In genomic region chr9:78024823-78025222, GRCm38 (mm10) we compare ENCODE assay signal across 9 mouse cellular contexts. TPM values are rescaled to one million over a fixed set of nuclear protein-coding genes. Genes with fewer than 3 reads are reported as not detected.
DNase-seq lines count a peak whose midpoint lies in the region; ATAC-seq lines count a peak whose summit lies in the region.
"Had no signal": no experiment of that assay in that cellular context is flagged by ENCODE, and none has a peak within 500 bp of the region (broad histone marks: within the 10 kb centered on the region; RNA-seq: fewer than 3 reads in every experiment).

No protein-coding gene starts in this region.

- WGBS in embryonic facial prominence, embryonic 10.5 days, result 24% methylated on average over 3 of the region's 3 CpGs
- WGBS in hindbrain, embryonic 11.5 days, result 18% methylated on average over 3 of the region's 3 CpGs

- H3K4me3 ChIP-seq in embryonic facial prominence, embryonic 10.5 days, result no peak overlapping the region
- no peak overlapping the region for H3K4me3 ChIP-seq in hindbrain, embryonic 11.5 days (ENCODE audit: low read depth, low read length)
- H3K4me3 ChIP-seq: liver, embryonic 13.5 days had no signal

- H3K27me3 ChIP-seq in embryonic facial prominence, embryonic 10.5 days (replicated peaks; ENCODE audit: low read depth, poor library complexity, severe bottlenecking), result no peaks in the 10 kb centered on the region; the same call in 1 of the 2 replicates
- H3K27me3 ChIP-seq in hindbrain, embryonic 11.5 days (ENCODE audit: control insufficient read depth, insufficient read depth, low read length), result no peaks in the 10 kb centered on the region
- H3K27me3 ChIP-seq: liver, embryonic 13.5 days had no signal

- peak; percentile 21 for DNase-seq in gastrocnemius, adult 18-20 months (ENCODE audit: low spot score)
- DNase-seq in gastrocnemius, postnatal 25 days, result no peak
- DNase-seq in adipocyte (ENCODE audit: low spot score), result peak; percentile 59
- peak; percentile 66 for DNase-seq in embryonic facial prominence, embryonic 10.5 days (ENCODE audit: low spot score)
- DNase-seq in hindbrain, embryonic 11.5 days (ENCODE audit: low spot score), result peak; percentile 80
- peak; percentile 22 for DNase-seq in layer of hippocampus, adult 9-11 months
- DNase-seq in right cerebral cortex, postnatal 14 days, result peak; percentile 69
- DNase-seq: liver, embryonic 13.5 days had no signal

- no peak overlapping the region for H3K9ac ChIP-seq in hindbrain, embryonic 11.5 days (ENCODE audit: low read depth, low read length)
- H3K9ac ChIP-seq: liver, embryonic 13.5 days had no signal

- no peaks in the 10 kb centered on the region for H3K9me3 ChIP-seq in embryonic facial prominence, embryonic 10.5 days
- H3K9me3 ChIP-seq in hindbrain, embryonic 11.5 days (ENCODE audit: control insufficient read depth, low read length), result no peaks in the 10 kb centered on the region
- H3K9me3 ChIP-seq: liver, embryonic 13.5 days had no signal

- no peak overlapping the region for H3K4me2 ChIP-seq in hindbrain, embryonic 11.5 days (replicated peaks; ENCODE audit: low read depth, low read length)
- H3K4me2 ChIP-seq: liver, embryonic 13.5 days had no signal

- peak; percentile 55; the same call in 1 of the 2 replicates for ATAC-seq in hindbrain, embryonic 11.5 days (ENCODE audit: low FRiP score)
- ATAC-seq in megakaryocyte progenitor cell, adult 5-6 weeks (replicated peaks; ENCODE audit: poor library complexity), result peak; percentile 77

- peaks cover 14% of the 10 kb centered on the region for H3K4me1 ChIP-seq in embryonic facial prominence, embryonic 10.5 days
- peaks cover 2% of the 10 kb centered on the region for H3K4me1 ChIP-seq in hindbrain, embryonic 11.5 days (replicated peaks; ENCODE audit: control insufficient read depth, insufficient read depth, low read length)

- H3K27ac ChIP-seq in embryonic facial prominence, embryonic 10.5 days (replicated peaks), result no peak overlapping the region
- no peak overlapping the region for H3K27ac ChIP-seq in hindbrain, embryonic 11.5 days (ENCODE audit: low read depth, low read length)
- H3K27ac ChIP-seq: liver, embryonic 13.5 days had no signal

- H3K36me3 ChIP-seq in embryonic facial prominence, embryonic 10.5 days (replicated peaks), result no peaks in the 10 kb centered on the region
- H3K36me3 ChIP-seq in hindbrain, embryonic 11.5 days (ENCODE audit: control insufficient read depth, insufficient read depth, low read length), result no peaks in the 10 kb centered on the region
- H3K36me3 ChIP-seq: liver, embryonic 13.5 days had no signal

RNA-seq across cellular contexts. Expression of gene Gcm1, which starts 26.9 kb away (rescaled TPM):
- not detected for total RNA-seq in gastrocnemius, adult 18-20 months (2021)
- total RNA-seq in gastrocnemius, postnatal 25 days (2021), result not detected
- 0.09 TPM in 1 of 2 replicates, not detected in the other for polyA plus RNA-seq in embryonic facial prominence, embryonic 10.5 days (2016; fragmentation: Nextera tagmentation; extraction: Ambion mirVana)
- 0.10 TPM in 1 of 2 replicates, not detected in the other for polyA plus RNA-seq in hindbrain, embryonic 11.5 days (2014; fragmentation: Nextera tagmentation; extraction: Ambion mirVana)
- total RNA-seq in megakaryocyte progenitor cell, adult 5-6 weeks (2015), result not detected in 2 replicates
- not detected in 2 replicates for total RNA-seq in megakaryocyte progenitor cell, adult 5-6 weeks (2017)
- polyA plus RNA-seq: liver, embryonic 13.5 days had no signal
